Mouse (Mus musculus) left cerebral cortex, adult 8-10 months (tissue): ENCODE measurements around the gene Gfra1. TPM values are rescaled to one million over a fixed set of nuclear protein-coding genes. Genes with fewer than 3 reads are reported as not detected.

Source experiments
- DNase-seq, 2 experiments: peaks; one replicate each; pipeline ENCODE4 v3.0.0; 2022; ENCODE audit warnings: low spot score in 2 of 2
- total RNA-seq, 4 experiments: library from RNA; stranded (reverse); gene quantifications; 2 replicates each; pipeline ENCODE4 v1.2.4; 2022

Gfra1 gene
- total RNA-seq, 4 experiments from 2014 or later: 37.6 to 49.5 (median 40.8) TPM

- no peak for DNase-seq
Observed at GRCm38 (mm10) chr19:58259250-58259649, 196.5 kb downstream of the Gfra1 start.

- DNase-seq: no peak
Observed at GRCm38 (mm10) chr19:58256485-58256884, 199.2 kb downstream of the Gfra1 start.

GRCm38 (mm10) chr19:58255394-58255793 is 200.3 kb downstream of the Gfra1 start:
- no peak for DNase-seq

DNA sequence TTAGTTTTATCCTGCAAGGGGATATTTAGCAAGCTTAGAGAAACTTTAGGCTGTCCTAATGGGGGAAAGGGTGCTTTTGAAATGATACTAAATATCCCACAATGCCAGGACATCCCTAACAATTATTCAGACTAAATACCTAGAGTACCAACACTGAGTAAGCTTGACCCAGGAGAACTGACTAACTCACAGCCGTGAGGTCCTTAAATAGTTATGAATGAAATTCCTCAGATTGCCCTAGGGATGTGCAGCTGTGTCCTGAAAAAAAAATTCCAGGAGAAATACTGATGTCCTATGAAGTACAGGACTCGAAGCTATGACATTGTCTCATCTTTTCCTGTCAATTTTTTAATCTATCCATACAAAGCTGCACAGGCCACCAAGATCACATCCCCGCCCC is 201.5 kb downstream of the Gfra1 start:
- no peak for DNase-seq

GRCm38 (mm10) chr19:58251698-58252097 is 204.0 kb downstream of the Gfra1 start:
- no peak for DNase-seq

- DNase-seq: no peak
Observed at GRCm38 (mm10) chr19:58251095-58251494, 204.6 kb downstream of the Gfra1 start.

DNA sequence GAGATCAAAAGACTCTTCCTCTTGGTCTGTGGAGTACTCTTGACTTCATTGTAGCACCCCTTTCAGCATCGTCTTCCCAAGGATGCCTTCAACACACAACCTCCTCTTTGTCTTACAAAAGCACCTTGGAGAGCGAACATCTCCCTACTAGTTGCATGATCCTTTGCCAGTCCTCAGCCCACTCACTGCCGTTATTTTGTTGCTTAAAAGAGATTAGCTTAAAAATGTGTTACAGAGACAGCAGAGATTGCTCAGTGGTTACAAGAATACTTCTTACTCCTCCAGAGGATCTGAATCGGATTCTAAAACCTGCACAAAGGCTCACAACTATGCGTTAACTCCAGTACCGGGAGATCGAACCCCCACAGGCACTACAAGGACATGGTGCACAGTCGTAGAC is 205.5 kb downstream of the Gfra1 start:
- DNase-seq: no peak

DNA sequence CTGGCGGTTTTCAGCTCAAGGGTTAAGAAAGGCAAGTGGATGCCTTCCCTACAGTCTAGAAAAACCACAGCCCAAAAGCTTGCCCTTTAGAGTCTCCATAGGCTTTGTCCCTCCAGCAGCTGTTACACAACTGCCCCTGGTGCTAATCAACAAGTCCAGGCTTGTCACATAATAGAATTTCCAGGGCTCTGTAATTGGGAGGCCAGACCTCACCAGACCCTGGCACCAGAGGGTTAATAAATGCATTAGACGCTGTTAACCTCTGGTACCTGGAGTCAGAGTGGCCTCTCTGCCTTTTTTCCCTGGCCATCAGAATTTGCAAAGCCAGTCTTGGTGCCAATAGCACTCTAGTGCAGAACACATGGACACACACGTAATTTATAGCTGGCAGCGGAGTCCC is 211.6 kb downstream of the Gfra1 start:
- no peak for DNase-seq

- no peak for DNase-seq
Observed at GRCm38 (mm10) chr19:58243604-58244003, 212.1 kb downstream of the Gfra1 start.

DNA sequence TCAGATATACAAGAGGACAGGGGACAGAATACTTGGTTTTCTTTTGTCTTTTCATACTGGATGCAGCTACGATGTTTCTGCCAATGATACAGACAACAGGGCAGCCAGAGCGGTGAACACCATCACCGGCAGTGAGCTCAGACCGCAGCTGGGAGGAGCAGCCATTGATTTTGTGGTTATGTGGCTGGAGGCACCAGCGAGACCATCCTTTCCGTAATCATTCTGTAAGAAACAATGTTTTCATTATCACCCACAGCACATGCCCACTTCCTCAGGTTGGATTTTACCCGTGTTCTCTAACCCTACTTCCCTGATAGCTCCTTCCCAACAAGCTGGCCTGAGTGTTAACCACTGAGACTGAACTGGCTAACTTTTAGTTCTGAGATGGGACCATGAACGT is 217.4 kb downstream of the Gfra1 start:
- DNase-seq: no peak

GRCm38 (mm10) chr19:58227725-58228124 is 228.0 kb downstream of the Gfra1 start:
- DNase-seq: no peak

DNA sequence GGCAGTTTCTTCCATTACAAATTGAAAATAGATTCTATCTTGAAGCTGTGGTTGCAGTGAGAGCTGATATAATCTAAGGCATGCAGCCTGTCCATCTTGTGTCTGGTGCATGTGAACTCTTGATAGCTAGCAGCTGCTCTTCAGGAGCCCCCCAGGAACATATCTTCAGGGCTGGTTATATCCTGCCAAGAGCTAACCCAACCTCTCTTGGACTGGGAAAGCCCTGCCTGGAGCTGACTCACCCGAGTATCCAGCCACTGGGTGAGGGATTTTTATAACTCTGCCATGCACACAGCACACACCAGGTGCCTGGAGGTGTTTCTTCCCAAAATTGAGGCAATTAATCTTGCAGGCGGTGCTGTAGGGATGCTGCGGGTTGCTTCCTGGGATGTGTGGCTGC is 228.8 kb downstream of the Gfra1 start:
- no peak for DNase-seq

DNA sequence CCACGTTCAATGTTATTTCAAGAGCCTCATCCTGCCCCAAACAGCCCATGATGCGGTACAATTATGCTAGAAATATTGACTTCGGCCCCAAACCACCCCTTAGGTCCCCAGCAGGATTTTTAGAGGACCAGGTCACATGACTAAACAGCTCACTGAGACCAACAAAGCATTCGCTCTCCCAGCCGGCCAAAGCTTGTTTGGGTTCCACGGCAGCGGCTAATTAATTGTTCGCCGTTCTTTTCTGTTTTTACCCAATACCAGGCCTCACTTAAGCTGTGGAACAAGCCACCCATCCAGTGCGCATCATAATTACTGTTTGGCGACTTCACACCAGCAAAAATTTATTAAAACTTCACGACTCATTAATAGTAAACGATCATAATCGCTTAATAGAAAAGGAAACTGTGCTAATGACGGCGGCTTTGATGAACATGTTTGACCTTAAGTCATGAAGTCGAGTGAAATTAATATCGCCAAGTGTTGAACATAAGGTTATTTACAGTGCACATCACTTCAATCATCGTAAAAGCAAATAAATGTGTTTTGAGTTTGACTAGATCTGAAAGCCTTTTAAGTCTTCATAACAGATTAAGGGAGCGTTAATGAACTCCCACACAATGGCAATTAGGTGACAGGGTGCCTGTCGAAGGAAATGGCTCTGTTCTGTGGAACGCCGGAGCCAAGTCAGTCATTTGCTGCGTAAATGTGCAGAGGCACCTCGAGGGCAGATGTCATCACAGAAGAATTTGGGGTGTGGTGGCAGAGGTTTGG is 235.5 kb downstream of the Gfra1 start:
- no peak for DNase-seq

- no peak for DNase-seq
Observed at GRCm38 (mm10) chr19:58217591-58217990, 238.1 kb downstream of the Gfra1 start.

DNA sequence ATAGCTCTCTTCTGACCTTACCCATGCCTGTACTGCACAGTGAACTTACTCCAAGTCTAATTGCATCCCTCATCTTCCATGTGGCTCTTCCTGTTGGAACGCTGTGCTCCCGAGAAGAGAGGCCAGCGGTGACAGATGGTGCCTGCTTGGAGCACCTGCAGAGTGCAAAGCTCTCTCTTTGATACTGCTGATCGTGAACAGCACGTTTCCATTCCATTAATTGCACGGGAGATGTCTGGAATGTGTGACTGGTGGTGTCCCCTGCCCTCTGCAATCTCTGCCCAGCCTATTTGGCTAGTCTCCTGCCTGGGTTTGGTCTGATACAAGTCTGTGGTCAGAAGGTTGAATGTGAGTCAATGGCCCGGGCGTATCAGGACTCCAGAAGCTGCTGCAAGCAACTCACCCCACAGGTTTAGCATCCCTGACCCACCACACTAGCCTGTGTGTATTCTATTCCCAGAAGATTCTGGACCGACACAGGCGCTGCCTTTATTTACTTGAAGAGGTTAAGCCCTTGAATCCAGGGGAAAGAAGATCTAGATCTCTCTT is 249.1 kb downstream of the Gfra1 start:
- no peak for DNase-seq

DNA sequence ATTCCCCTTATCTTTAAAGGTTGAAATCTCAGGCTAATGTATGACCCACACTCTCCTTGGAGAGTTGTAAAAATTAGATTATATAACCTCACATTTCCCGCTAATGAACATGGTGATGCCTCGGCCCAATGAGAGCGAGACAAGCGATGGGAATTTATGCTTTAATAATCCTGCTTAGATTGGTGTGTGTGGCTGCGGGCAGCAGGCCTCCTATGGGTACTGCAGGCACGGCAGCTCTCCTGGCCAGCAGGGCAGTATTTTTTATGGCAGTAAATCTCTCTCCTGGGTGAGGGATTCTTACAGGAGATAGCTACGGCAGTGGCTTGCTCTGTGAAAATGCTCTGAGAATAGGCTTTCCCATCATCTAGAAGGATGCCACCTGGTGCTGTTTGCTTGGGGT is 250.2 kb downstream of the Gfra1 start:
- no peak for DNase-seq

DNA sequence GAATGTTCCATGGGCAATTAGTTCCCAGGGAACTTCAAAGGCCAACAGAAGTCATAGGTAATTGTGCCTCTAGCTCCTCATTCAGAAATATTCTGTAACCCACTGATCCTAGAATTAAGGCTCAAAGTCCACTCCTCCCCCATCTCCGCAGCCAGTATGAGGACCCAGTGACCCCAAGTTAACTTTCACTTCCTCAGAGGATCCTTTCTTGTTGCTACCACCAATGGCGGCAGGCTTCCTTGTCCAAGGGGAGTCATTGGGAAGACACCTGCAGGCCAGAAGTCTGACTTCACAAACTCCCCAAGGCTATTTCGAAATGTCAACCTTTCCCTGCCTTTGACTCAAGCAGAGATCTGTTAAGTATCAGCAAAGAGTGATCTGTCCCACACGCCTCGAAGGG is 253.1 kb downstream of the Gfra1 start:
- DNase-seq: no peak

DNA sequence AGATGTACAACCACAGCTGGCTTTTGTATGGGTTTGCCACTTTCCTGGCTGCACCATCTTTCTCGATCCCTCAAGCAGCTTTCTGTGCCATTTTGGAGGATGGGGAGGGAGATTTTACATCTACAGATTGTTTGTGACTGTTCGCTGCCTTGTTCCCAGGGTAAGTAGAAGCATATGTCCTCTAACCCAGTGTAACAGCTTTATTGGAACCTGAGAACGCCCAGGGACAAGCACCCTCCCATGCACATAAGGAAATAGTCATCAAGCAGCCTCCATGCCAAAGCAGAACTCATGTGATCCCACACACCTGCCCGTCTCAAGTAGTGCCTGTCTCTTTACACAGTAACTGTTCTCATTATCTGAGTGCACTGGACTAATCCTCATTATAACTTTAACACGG is 256.0 kb downstream of the Gfra1 start:
- no peak for DNase-seq

GRCm38 (mm10) chr19:58193733-58194456 is 261.8 kb downstream of the Gfra1 start:
- DNase-seq: no peak

DNA sequence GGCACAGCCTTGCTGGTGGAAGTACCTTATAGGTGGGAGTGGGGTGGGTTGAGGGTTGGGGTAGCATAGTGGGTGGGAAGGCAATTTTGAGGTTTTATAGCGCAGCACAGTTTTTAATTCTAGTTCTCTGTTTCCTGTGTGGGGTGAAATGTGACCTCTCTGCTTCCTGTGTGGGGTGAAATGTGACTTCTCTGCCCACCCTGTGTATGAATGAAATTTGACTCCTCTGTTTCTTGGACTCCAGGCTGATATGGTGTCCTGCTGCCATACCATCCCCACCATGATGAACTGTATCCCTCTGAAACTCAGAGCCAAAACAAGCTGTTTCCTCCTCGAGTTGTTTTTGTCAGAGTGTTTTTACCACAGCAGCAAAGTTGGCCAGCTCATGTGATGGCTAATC is 264.8 kb downstream of the Gfra1 start:
- DNase-seq: no peak

DNA sequence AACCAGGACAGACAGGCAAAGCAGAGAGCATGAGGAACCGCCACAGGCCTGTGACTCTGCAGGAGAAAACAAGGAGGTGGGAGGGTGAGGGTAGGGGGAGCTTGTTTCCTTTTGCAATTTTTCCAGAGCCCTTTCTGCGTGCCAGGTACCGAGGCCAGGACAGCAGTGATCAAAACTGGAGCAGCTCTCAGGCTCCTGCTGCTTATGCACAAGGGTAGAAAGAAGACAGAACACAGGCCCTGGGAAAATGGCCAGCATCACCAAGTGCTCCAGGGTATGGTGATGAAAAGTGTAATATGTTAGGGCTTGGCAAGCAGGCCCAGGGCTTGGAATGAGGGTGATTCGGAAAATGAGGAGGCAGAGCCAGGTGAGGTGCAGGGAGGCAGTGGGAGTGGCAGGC is 269.2 kb downstream of the Gfra1 start:
- DNase-seq: no peak
